Mouse (Mus musculus) embryo, embryonic 11 days (tissue): ENCODE results near the gene Mrgpra3.

Source experiments
- DNase-seq: peaks from one replicate; pipeline ENCODE4 v3.0.0-alpha.2; 2015

Gene Mrgpra3

DNA sequence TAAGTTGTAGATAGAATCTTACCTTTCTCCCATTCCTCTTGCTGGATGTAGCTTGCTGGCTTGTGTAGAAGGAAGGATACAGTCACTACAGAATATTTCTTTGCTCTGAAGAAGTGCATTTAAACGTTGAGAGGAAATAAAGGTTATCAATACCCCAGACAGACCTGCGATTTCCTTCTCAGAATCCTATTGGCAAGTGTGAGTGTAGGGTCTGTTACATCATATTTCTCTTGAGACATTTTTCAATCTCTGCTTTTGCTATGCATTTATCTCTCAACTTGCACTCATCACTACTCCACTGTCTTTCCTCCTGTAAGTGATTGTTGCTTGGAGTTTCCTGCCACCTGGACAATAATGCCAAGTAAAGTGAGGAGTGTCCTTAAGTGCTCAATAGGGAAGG is at the start of gene Mrgpra3:
Mrgpra3 (minus strand) TSS at position 101 of the 400 bp plus-strand sequence.
- no peak for DNase-seq
